Mouse (Mus musculus) heart, adult 2 months (tissue): ENCODE data around the gene Nsmf.

ENCODE experiments used
- CTCF ChIP-seq: fragments of 200-600 bp; IDR thresholded peaks from 2 replicates; pipeline ENCODE4 v1.8.1; 2022; ENCODE audit warnings: antibody characterized with exemption, mild to moderate bottlenecking, moderate library complexity
- EP300 ChIP-seq: fragments of 200-500 bp; IDR thresholded peaks from 2 replicates; pipeline ENCODE4 v1.6.1; 2011; ENCODE audit warnings: low read depth, low read length, control low read depth; ENCODE audit not compliant: insufficient read depth
- POLR2A ChIP-seq: fragments of 200-500 bp; IDR thresholded peaks from 2 replicates; pipeline ENCODE4 v1.6.1; 2011; ENCODE audit warnings: mild to moderate bottlenecking, low read depth, low read length, control low read depth; ENCODE audit not compliant: insufficient read depth

GRCm38 (mm10) chr2:25106045-25106444, 51.9 kb downstream of the Nsmf start:
- TF ChIP-seq EP300 (no peak), POLR2A (no peak), CTCF (no peak)
